Mouse (Mus musculus): ENCODE data around the gene Gtpbp1. TPM values are rescaled to one million over a fixed set of nuclear protein-coding genes. Genes with fewer than 3 reads are reported as not detected.

Gtpbp1 gene
- polyA plus RNA-seq (2014; fragmentation: Nextera tagmentation; extraction: Ambion mirVana), result 53.4 and 54.3 TPM in 2 replicates

DNA sequence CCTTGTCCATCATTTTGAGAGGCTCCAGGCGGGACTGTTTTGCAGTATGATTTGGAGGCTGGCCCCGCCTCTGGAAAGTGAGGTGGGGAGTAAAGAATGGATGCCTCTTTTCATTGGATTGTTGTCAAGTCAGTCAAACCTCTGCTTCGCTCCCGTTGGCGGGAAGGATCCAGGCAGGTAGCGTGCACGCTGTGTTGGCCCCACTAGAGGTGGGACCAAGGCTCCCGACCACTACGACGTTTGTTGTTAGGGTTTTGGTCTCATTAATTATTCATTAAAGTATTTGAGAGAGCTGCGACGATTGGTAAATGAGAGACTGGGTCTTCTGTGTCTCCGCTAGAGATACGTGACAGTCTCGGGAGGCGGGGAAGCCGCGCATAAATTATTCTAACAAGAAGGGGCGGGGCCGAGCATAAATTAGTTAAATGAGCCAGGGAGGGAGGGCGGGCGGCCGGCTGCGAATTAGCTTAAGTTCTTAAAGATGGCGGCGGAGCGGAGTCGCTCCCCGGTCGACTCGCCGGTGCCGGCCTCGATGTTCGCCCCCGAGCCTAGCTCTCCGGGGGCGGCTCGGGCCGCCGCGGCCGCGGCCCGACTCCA, at the start of gene Gtpbp1:
Gene Gtpbp1, plus strand, starts transcription at position 420 of the 597 bp plus-strand sequence.
- Histone ChIP-seq H3K27ac (ENCODE audit: low read depth, low read length) (peak within 1 kb of the TSS; percentile 87), H3K9me3 (ENCODE audit: control insufficient read depth, low read length) (no peaks in the 10 kb centered on the region), H3K4me1 (replicated peaks; ENCODE audit: control insufficient read depth, insufficient read depth, low read length) (peaks cover 7% of the 10 kb centered on the region; the same call in 1 of the 2 replicates), H3K9ac (ENCODE audit: low read length) (peak within 1 kb of the TSS; percentile 94), H3K4me3 (ENCODE audit: low read depth, low read length) (peak within 1 kb of the TSS; percentile 86), H3K4me2 (ENCODE audit: low read depth, low read length, severe bottlenecking) (peak within 1 kb of the TSS; percentile 100), H3K36me3 (ENCODE audit: control insufficient read depth, insufficient read depth, low read length) (no peaks in the 10 kb centered on the region), H3K27me3 (ENCODE audit: control insufficient read depth, insufficient read depth, low read length) (no peaks in the 10 kb centered on the region)
- peak; percentile 95 for ATAC-seq (replicated peaks; ENCODE audit: low FRiP score)
- under 1% methylated on average over 43 of the region's 45 CpGs for WGBS
- DNase-seq (ENCODE audit: low spot score), result peak; percentile 96

DNA sequence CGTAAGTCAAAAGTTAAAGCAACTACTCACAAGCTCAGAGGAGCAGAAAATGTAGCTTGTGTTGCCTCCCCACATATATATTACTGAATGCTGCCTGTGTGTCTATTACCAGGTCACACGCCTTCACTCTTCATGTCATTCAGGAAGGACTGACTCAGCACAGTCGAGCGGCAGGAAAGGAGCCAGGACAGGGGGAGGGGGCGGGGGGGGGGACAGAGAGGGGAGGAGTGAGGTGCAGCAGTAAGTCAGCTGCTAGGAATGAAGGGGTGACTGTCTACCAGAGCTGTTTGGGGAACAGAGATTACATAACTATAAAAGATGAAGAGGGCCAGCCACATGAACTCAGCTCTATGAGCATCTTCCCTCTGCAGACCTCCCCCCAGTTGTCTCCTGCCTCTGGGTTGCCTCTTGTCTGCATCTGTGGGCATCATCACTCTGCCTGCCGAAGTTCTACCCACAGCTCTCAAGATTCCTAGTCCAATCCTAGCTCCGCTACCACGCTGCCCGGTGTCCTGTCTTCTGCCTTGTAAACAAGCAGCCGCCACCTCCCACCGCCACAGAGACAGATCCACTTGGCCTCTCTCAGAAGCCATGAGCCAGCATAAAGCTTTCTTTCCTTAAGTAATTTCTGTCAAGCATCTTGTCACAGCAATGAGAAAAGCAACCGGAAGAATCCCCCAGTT, 49.4 kb upstream of the Gtpbp1 start:
- no peaks in the 10 kb centered on the region for H3K36me3 ChIP-seq (ENCODE audit: control insufficient read depth, insufficient read depth, low read length)

GRCm38 (mm10) chr15:79645483-79645882, 45.2 kb upstream of the Gtpbp1 start:
- Histone ChIP-seq H3K4me2 (ENCODE audit: low read depth, low read length, severe bottlenecking) (no peak overlapping the region), H3K9ac (ENCODE audit: low read length) (no peak overlapping the region), H3K4me3 (ENCODE audit: low read depth, low read length) (no peak overlapping the region), H3K4me1 (replicated peaks; ENCODE audit: control insufficient read depth, insufficient read depth, low read length) (no peaks in the 10 kb centered on the region), H3K9me3 (ENCODE audit: control insufficient read depth, low read length) (no peaks in the 10 kb centered on the region), H3K36me3 (ENCODE audit: control insufficient read depth, insufficient read depth, low read length) (no peaks in the 10 kb centered on the region), H3K27me3 (ENCODE audit: control insufficient read depth, insufficient read depth, low read length) (no peaks in the 10 kb centered on the region), H3K27ac (ENCODE audit: low read depth, low read length) (no peak overlapping the region)
- WGBS, result 88% methylated on average over 2 of the region's 2 CpGs
- DNase-seq (ENCODE audit: low spot score) (no peak), ATAC-seq (replicated peaks; ENCODE audit: low FRiP score) (no peak)

More for the DNA sequence above, 49.4 kb upstream of the Gtpbp1 start:
- Histone ChIP-seq H3K9ac (ENCODE audit: low read length) (no peak overlapping the region), H3K27ac (ENCODE audit: low read depth, low read length) (no peak overlapping the region), H3K4me1 (replicated peaks; ENCODE audit: control insufficient read depth, insufficient read depth, low read length) (no peaks in the 10 kb centered on the region), H3K4me2 (ENCODE audit: low read depth, low read length, severe bottlenecking) (no peak overlapping the region), H3K27me3 (ENCODE audit: control insufficient read depth, insufficient read depth, low read length) (no peaks in the 10 kb centered on the region), H3K4me3 (ENCODE audit: low read depth, low read length) (no peak overlapping the region), H3K9me3 (ENCODE audit: control insufficient read depth, low read length) (no peaks in the 10 kb centered on the region)
- WGBS, result 80% methylated on average over 12 of the region's 12 CpGs
- DNase-seq (ENCODE audit: low spot score) (no peak), ATAC-seq (replicated peaks; ENCODE audit: low FRiP score) (no peak)

DNA sequence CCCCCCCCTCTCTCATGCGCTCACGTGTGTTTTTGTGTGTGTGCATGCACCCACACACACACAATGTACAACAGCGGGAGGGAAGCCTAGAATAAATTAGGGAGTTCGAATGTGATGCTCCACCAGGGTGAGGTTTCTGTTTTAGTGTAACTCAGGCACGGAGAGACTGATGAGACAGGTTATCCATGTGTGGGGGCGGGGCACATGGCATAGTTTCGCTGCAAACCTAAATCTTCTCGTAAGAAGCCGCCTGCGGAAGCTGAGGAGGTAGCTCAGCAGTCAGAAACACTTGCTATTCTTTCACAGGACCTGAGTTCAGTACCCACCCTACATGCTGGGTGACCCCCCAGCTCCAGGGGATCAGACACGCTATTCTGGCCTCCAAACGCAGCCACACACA, 42.5 kb upstream of the Gtpbp1 start:
- Histone ChIP-seq H3K9me3 (ENCODE audit: control insufficient read depth, low read length) (no peaks in the 10 kb centered on the region), H3K27me3 (ENCODE audit: control insufficient read depth, insufficient read depth, low read length) (no peaks in the 10 kb centered on the region), H3K27ac (ENCODE audit: low read depth, low read length) (no peak overlapping the region), H3K4me2 (ENCODE audit: low read depth, low read length, severe bottlenecking) (no peak overlapping the region), H3K36me3 (ENCODE audit: control insufficient read depth, insufficient read depth, low read length) (no peaks in the 10 kb centered on the region), H3K4me3 (ENCODE audit: low read depth, low read length) (no peak overlapping the region), H3K4me1 (replicated peaks; ENCODE audit: control insufficient read depth, insufficient read depth, low read length) (no peaks in the 10 kb centered on the region), H3K9ac (ENCODE audit: low read length) (no peak overlapping the region)
- DNase-seq (ENCODE audit: low spot score) (no peak), ATAC-seq (replicated peaks; ENCODE audit: low FRiP score) (no peak)
- 89% methylated on average over 12 of the region's 12 CpGs for WGBS

- Histone ChIP-seq H3K27ac (ENCODE audit: low read depth, low read length) (no peak overlapping the region), H3K4me1 (replicated peaks; ENCODE audit: control insufficient read depth, insufficient read depth, low read length) (no peaks in the 10 kb centered on the region), H3K9ac (ENCODE audit: low read length) (no peak overlapping the region), H3K36me3 (ENCODE audit: control insufficient read depth, insufficient read depth, low read length) (no peaks in the 10 kb centered on the region), H3K27me3 (ENCODE audit: control insufficient read depth, insufficient read depth, low read length) (no peaks in the 10 kb centered on the region), H3K9me3 (ENCODE audit: control insufficient read depth, low read length) (no peaks in the 10 kb centered on the region), H3K4me2 (ENCODE audit: low read depth, low read length, severe bottlenecking) (no peak overlapping the region), H3K4me3 (ENCODE audit: low read depth, low read length) (no peak overlapping the region)
- no peak for DNase-seq (ENCODE audit: low spot score)
- no peak for ATAC-seq (replicated peaks; ENCODE audit: low FRiP score)
Measured at GRCm38 (mm10) chr15:79650569-79650968, 40.1 kb upstream of the Gtpbp1 start.

DNA sequence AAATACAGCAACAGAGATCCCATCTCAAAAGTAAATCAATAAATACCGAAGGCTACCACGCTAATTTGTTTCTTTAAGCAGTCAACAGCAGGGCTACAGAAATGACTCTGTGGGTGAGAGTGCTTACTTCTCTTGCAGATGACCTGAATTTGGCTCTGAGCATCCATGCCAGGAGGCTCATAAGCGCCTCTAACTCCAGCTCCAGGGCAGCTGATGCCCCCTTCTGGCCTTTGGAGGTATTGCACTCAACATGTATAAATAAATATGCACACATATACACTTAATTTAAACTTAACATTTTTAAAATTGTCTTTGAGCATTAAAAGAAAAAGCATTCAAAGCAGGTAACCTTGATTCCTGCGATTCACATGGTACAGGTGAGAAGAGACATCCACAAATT, 39.2 kb upstream of the Gtpbp1 start:
- no peaks in the 10 kb centered on the region for H3K27me3 ChIP-seq (ENCODE audit: control insufficient read depth, insufficient read depth, low read length)
- H3K4me2 ChIP-seq (ENCODE audit: low read depth, low read length, severe bottlenecking), result no peak overlapping the region
- no peaks in the 10 kb centered on the region for H3K4me1 ChIP-seq (replicated peaks; ENCODE audit: control insufficient read depth, insufficient read depth, low read length)
- ATAC-seq (replicated peaks; ENCODE audit: low FRiP score), result no peak
- no peak overlapping the region for H3K9ac ChIP-seq (ENCODE audit: low read length)
- H3K9me3 ChIP-seq (ENCODE audit: control insufficient read depth, low read length), result no peaks in the 10 kb centered on the region
- WGBS, result 77% methylated on average over 4 of the region's 4 CpGs
- H3K36me3 ChIP-seq (ENCODE audit: control insufficient read depth, insufficient read depth, low read length), result no peaks in the 10 kb centered on the region
- no peak for DNase-seq (ENCODE audit: low spot score)
- H3K4me3 ChIP-seq (ENCODE audit: low read depth, low read length), result no peak overlapping the region
- no peak overlapping the region for H3K27ac ChIP-seq (ENCODE audit: low read depth, low read length)

GRCm38 (mm10) chr15:79656451-79656850, 34.2 kb upstream of the Gtpbp1 start:
- no peaks in the 10 kb centered on the region for H3K27me3 ChIP-seq (ENCODE audit: control insufficient read depth, insufficient read depth, low read length)
- DNase-seq (ENCODE audit: low spot score) (no peak), ATAC-seq (replicated peaks; ENCODE audit: low FRiP score) (no peak)
- 95% methylated on average over 14 of the region's 14 CpGs for WGBS
- no peaks in the 10 kb centered on the region for H3K9me3 ChIP-seq (ENCODE audit: control insufficient read depth, low read length)
- H3K4me2 ChIP-seq (ENCODE audit: low read depth, low read length, severe bottlenecking), result no peak overlapping the region
- H3K4me1 ChIP-seq (replicated peaks; ENCODE audit: control insufficient read depth, insufficient read depth, low read length), result peaks cover 3% of the 10 kb centered on the region
- no peaks in the 10 kb centered on the region; the same call in 1 of the 2 replicates for H3K36me3 ChIP-seq (ENCODE audit: control insufficient read depth, insufficient read depth, low read length)
- no peak overlapping the region for H3K4me3 ChIP-seq (ENCODE audit: low read depth, low read length)
- H3K9ac ChIP-seq (ENCODE audit: low read length), result no peak overlapping the region
- no peak overlapping the region for H3K27ac ChIP-seq (ENCODE audit: low read depth, low read length)

GRCm38 (mm10) chr15:79657837-79658530, 32.7 kb upstream of the Gtpbp1 start:
- DNase-seq (ENCODE audit: low spot score) (peak; percentile 90), ATAC-seq (replicated peaks; ENCODE audit: low FRiP score) (no peak; the same call in 1 of the 2 replicates)
- WGBS, result 4% methylated on average over 16 of the region's 16 CpGs
- H3K9ac ChIP-seq (ENCODE audit: low read length), result peak overlapping the region; percentile 86
- H3K4me3 ChIP-seq (ENCODE audit: low read depth, low read length), result peak overlapping the region; percentile 63
- peaks cover 3% of the 10 kb centered on the region for H3K4me1 ChIP-seq (replicated peaks; ENCODE audit: control insufficient read depth, insufficient read depth, low read length)
- no peaks in the 10 kb centered on the region; the same call in 1 of the 2 replicates for H3K36me3 ChIP-seq (ENCODE audit: control insufficient read depth, insufficient read depth, low read length)
- no peaks in the 10 kb centered on the region for H3K27me3 ChIP-seq (ENCODE audit: control insufficient read depth, insufficient read depth, low read length)
- no peaks in the 10 kb centered on the region for H3K9me3 ChIP-seq (ENCODE audit: control insufficient read depth, low read length)
- peak overlapping the region; percentile 96 for H3K27ac ChIP-seq (ENCODE audit: low read depth, low read length)
- H3K4me2 ChIP-seq (ENCODE audit: low read depth, low read length, severe bottlenecking), result peak overlapping the region; percentile 73
